Mouse (Mus musculus): ENCODE results near the gene Cp. TPM values are rescaled to one million over a fixed set of nuclear protein-coding genes. Genes with fewer than 3 reads are reported as not detected.

Gene Cp
- polyA plus RNA-seq, 1 experiment from 2014 or later = 5.2 TPM

GRCm38 (mm10) chr3:19962769-19963513 lies 6.1 kb downstream of the Cp start:
- Histone ChIP-seq H3K9me3 (replicated peaks; ENCODE audit: control insufficient read depth, low read length) (no peaks in the 10 kb centered on the region), H3K4me2 (ENCODE audit: low read length) (no peak overlapping the region), H3K4me1 (ENCODE audit: control insufficient read depth, insufficient read depth, low read length) (no peaks in the 10 kb centered on the region), H3K27me3 (replicated peaks; ENCODE audit: control insufficient read depth, insufficient read depth, low read length) (no peaks in the 10 kb centered on the region), H3K4me3 (ENCODE audit: low read depth, low read length) (no peak overlapping the region), H3K27ac (ENCODE audit: low read depth, low read length) (no peak overlapping the region), H3K9ac (ENCODE audit: low read length) (no peak overlapping the region), H3K36me3 (ENCODE audit: control insufficient read depth, insufficient read depth, low read length) (no peaks in the 10 kb centered on the region)
- ATAC-seq (no peak), DNase-seq (ENCODE audit: low spot score) (no peak)
- 87% methylated on average over 3 of the region's 3 CpGs for WGBS

GRCm38 (mm10) chr3:19964625-19965188 lies 7.9 kb downstream of the Cp start:
- Histone ChIP-seq H3K27ac (ENCODE audit: low read depth, low read length) (no peak overlapping the region), H3K4me1 (ENCODE audit: control insufficient read depth, insufficient read depth, low read length) (no peaks in the 10 kb centered on the region), H3K4me3 (ENCODE audit: low read depth, low read length) (no peak overlapping the region), H3K9me3 (replicated peaks; ENCODE audit: control insufficient read depth, low read length) (no peaks in the 10 kb centered on the region), H3K27me3 (replicated peaks; ENCODE audit: control insufficient read depth, insufficient read depth, low read length) (no peaks in the 10 kb centered on the region), H3K36me3 (ENCODE audit: control insufficient read depth, insufficient read depth, low read length) (no peaks in the 10 kb centered on the region), H3K9ac (ENCODE audit: low read length) (no peak overlapping the region), H3K4me2 (ENCODE audit: low read length) (no peak overlapping the region)
- ATAC-seq (no peak), DNase-seq (ENCODE audit: low spot score) (no peak)
- 90% methylated on average over 2 of the region's 2 CpGs for WGBS

GRCm38 (mm10) chr3:19965239-19965638 lies 8.4 kb downstream of the Cp start:
- H3K9me3 ChIP-seq (replicated peaks; ENCODE audit: control insufficient read depth, low read length) = no peaks in the 10 kb centered on the region
- no peak overlapping the region for H3K4me3 ChIP-seq (ENCODE audit: low read depth, low read length)
- no peak overlapping the region for H3K27ac ChIP-seq (ENCODE audit: low read depth, low read length)
- WGBS = 90% methylated on average over 5 of the region's 5 CpGs
- H3K27me3 ChIP-seq (replicated peaks; ENCODE audit: control insufficient read depth, insufficient read depth, low read length) = no peaks in the 10 kb centered on the region
- no peak overlapping the region for H3K9ac ChIP-seq (ENCODE audit: low read length)
- DNase-seq (ENCODE audit: low spot score) = no peak
- H3K4me2 ChIP-seq (ENCODE audit: low read length) = no peak overlapping the region
- no peak for ATAC-seq
- no peaks in the 10 kb centered on the region for H3K36me3 ChIP-seq (ENCODE audit: control insufficient read depth, insufficient read depth, low read length)
- no peaks in the 10 kb centered on the region for H3K4me1 ChIP-seq (ENCODE audit: control insufficient read depth, insufficient read depth, low read length)

GRCm38 (mm10) chr3:19966072-19966471 lies 9.2 kb downstream of the Cp start:
- H3K9ac ChIP-seq (ENCODE audit: low read length) = no peak overlapping the region
- DNase-seq (ENCODE audit: low spot score) (no peak), ATAC-seq (no peak)
- no peak overlapping the region for H3K4me2 ChIP-seq (ENCODE audit: low read length)
- H3K27ac ChIP-seq (ENCODE audit: low read depth, low read length) = no peak overlapping the region
- H3K4me3 ChIP-seq (ENCODE audit: low read depth, low read length) = no peak overlapping the region
- no peaks in the 10 kb centered on the region for H3K27me3 ChIP-seq (replicated peaks; ENCODE audit: control insufficient read depth, insufficient read depth, low read length)
- 83% methylated on average over 4 of the region's 4 CpGs for WGBS
- no peaks in the 10 kb centered on the region for H3K4me1 ChIP-seq (ENCODE audit: control insufficient read depth, insufficient read depth, low read length)
- H3K9me3 ChIP-seq (replicated peaks; ENCODE audit: control insufficient read depth, low read length) = no peaks in the 10 kb centered on the region
- no peaks in the 10 kb centered on the region for H3K36me3 ChIP-seq (ENCODE audit: control insufficient read depth, insufficient read depth, low read length)

GRCm38 (mm10) chr3:19978474-19978873 lies 21.6 kb downstream of the Cp start:
- no peaks in the 10 kb centered on the region for H3K36me3 ChIP-seq (ENCODE audit: control insufficient read depth, insufficient read depth, low read length)
- ATAC-seq (no peak), DNase-seq (ENCODE audit: low spot score) (no peak)
- H3K4me3 ChIP-seq (ENCODE audit: low read depth, low read length) = no peak overlapping the region
- H3K4me1 ChIP-seq (ENCODE audit: control insufficient read depth, insufficient read depth, low read length) = no peaks in the 10 kb centered on the region
- H3K27ac ChIP-seq (ENCODE audit: low read depth, low read length) = no peak overlapping the region
- no peaks in the 10 kb centered on the region for H3K27me3 ChIP-seq (replicated peaks; ENCODE audit: control insufficient read depth, insufficient read depth, low read length)
- no peak overlapping the region for H3K4me2 ChIP-seq (ENCODE audit: low read length)
- H3K9me3 ChIP-seq (replicated peaks; ENCODE audit: control insufficient read depth, low read length) = no peaks in the 10 kb centered on the region
- no peak overlapping the region for H3K9ac ChIP-seq (ENCODE audit: low read length)
- 75% methylated on average over 4 of the region's 4 CpGs for WGBS

GRCm38 (mm10) chr3:19981156-19981555 lies 24.3 kb downstream of the Cp start:
- no peak for DNase-seq (ENCODE audit: low spot score)
- H3K9me3 ChIP-seq (replicated peaks; ENCODE audit: control insufficient read depth, low read length) = no peaks in the 10 kb centered on the region
- H3K4me3 ChIP-seq (ENCODE audit: low read depth, low read length) = no peak overlapping the region
- 88% methylated on average over 2 of the region's 2 CpGs for WGBS
- no peaks in the 10 kb centered on the region for H3K36me3 ChIP-seq (ENCODE audit: control insufficient read depth, insufficient read depth, low read length)
- no peaks in the 10 kb centered on the region for H3K4me1 ChIP-seq (ENCODE audit: control insufficient read depth, insufficient read depth, low read length)
- H3K4me2 ChIP-seq (ENCODE audit: low read length) = no peak overlapping the region
- H3K27me3 ChIP-seq (replicated peaks; ENCODE audit: control insufficient read depth, insufficient read depth, low read length) = no peaks in the 10 kb centered on the region
- ATAC-seq = no peak
- no peak overlapping the region for H3K9ac ChIP-seq (ENCODE audit: low read length)
- no peak overlapping the region for H3K27ac ChIP-seq (ENCODE audit: low read depth, low read length)

GRCm38 (mm10) chr3:19982846-19983245 lies 26.0 kb downstream of the Cp start:
- DNase-seq (ENCODE audit: low spot score) (no peak), ATAC-seq (no peak)
- H3K27ac ChIP-seq (ENCODE audit: low read depth, low read length) = no peak overlapping the region
- no peaks in the 10 kb centered on the region for H3K9me3 ChIP-seq (replicated peaks; ENCODE audit: control insufficient read depth, low read length)
- H3K4me3 ChIP-seq (ENCODE audit: low read depth, low read length) = no peak overlapping the region
- no peaks in the 10 kb centered on the region for H3K36me3 ChIP-seq (ENCODE audit: control insufficient read depth, insufficient read depth, low read length)
- H3K4me2 ChIP-seq (ENCODE audit: low read length) = no peak overlapping the region
- no peak overlapping the region for H3K9ac ChIP-seq (ENCODE audit: low read length)
- no peaks in the 10 kb centered on the region for H3K27me3 ChIP-seq (replicated peaks; ENCODE audit: control insufficient read depth, insufficient read depth, low read length)
- no peaks in the 10 kb centered on the region for H3K4me1 ChIP-seq (ENCODE audit: control insufficient read depth, insufficient read depth, low read length)

GRCm38 (mm10) chr3:19986123-19986522 lies 29.3 kb downstream of the Cp start:
- H3K27me3 ChIP-seq (replicated peaks; ENCODE audit: control insufficient read depth, insufficient read depth, low read length) = no peaks in the 10 kb centered on the region
- H3K27ac ChIP-seq (ENCODE audit: low read depth, low read length) = no peak overlapping the region
- H3K4me2 ChIP-seq (ENCODE audit: low read length) = no peak overlapping the region
- ATAC-seq = no peak
- H3K9ac ChIP-seq (ENCODE audit: low read length) = no peak overlapping the region
- WGBS = 6% methylated on average over 3 of the region's 3 CpGs
- H3K4me3 ChIP-seq (ENCODE audit: low read depth, low read length) = no peak overlapping the region
- H3K4me1 ChIP-seq (ENCODE audit: control insufficient read depth, insufficient read depth, low read length) = no peaks in the 10 kb centered on the region
- H3K36me3 ChIP-seq (ENCODE audit: control insufficient read depth, insufficient read depth, low read length) = no peaks in the 10 kb centered on the region
- no peaks in the 10 kb centered on the region for H3K9me3 ChIP-seq (replicated peaks; ENCODE audit: control insufficient read depth, low read length)
- DNase-seq (ENCODE audit: low spot score) = no peak

- H3K27ac ChIP-seq (ENCODE audit: low read depth, low read length) = no peak overlapping the region
- no peak overlapping the region for H3K4me2 ChIP-seq (ENCODE audit: low read length)
- no peaks in the 10 kb centered on the region for H3K9me3 ChIP-seq (replicated peaks; ENCODE audit: control insufficient read depth, low read length)
- no peaks in the 10 kb centered on the region for H3K36me3 ChIP-seq (ENCODE audit: control insufficient read depth, insufficient read depth, low read length)
- no peak overlapping the region for H3K9ac ChIP-seq (ENCODE audit: low read length)
- no peak overlapping the region for H3K4me3 ChIP-seq (ENCODE audit: low read depth, low read length)
- no peak for ATAC-seq
- H3K27me3 ChIP-seq (replicated peaks; ENCODE audit: control insufficient read depth, insufficient read depth, low read length) = no peaks in the 10 kb centered on the region
- 81% methylated on average over 3 of the region's 3 CpGs for WGBS
- DNase-seq (ENCODE audit: low spot score) = no peak
- no peaks in the 10 kb centered on the region for H3K4me1 ChIP-seq (ENCODE audit: control insufficient read depth, insufficient read depth, low read length)
Measured at GRCm38 (mm10) chr3:19990031-19990430, 33.2 kb downstream of the Cp start.

Data from forebrain, embryonic 14.5 days (tissue).